Mouse (Mus musculus): Measurements from ENCODE around the gene Cyld. TPM values are rescaled to one million over a fixed set of nuclear protein-coding genes. Genes with fewer than 3 reads are reported as not detected.

The Cyld gene
- total RNA-seq, 2 experiments from 2014 or later = 105 to 118 TPM

DNA sequence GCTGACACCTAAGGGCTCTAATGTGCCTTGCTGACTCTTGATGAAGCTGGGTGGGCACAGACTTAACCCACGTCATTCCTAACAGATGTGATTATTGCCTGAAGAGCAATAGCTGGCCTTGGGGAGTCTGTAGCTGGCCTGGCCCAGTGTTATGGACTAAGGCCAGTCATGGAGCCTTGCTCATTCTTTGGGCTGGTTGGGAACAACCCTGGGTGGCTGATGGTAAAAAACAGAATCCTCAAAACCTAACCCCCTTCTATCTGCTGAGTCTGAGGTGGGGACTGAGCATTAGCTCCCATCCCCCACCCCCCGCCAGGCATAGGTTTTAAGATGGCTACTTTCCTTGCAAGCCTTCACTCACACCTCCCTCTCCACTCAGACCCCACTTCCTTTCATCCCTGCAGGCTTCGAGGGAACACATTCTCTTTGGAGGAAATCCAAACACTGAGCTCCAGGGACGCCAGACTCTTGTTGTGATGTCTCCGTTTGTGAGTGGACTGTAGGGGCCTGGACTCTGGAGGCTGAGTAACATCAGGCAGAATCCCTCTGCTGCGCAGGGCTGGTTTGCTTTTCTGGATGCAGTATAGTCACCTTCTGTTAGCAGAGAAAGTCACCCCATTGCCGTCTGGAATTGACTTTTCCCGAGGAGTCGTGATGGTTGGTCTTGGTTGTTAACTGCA lies 10.5 kb upstream of the Cyld start:
- DNase-seq (ENCODE audit: low spot score in 2 of 2) = no peak
- intact Hi-C loops (cut with DNase I) = no loop called here

- no peak for DNase-seq (ENCODE audit: low spot score in 2 of 2)
- intact Hi-C loops (cut with DNase I) = no loop called here
These were observed 10.0 kb upstream of the Cyld start for GRCm38 (mm10) chr8:88686906-88687235.

DNA sequence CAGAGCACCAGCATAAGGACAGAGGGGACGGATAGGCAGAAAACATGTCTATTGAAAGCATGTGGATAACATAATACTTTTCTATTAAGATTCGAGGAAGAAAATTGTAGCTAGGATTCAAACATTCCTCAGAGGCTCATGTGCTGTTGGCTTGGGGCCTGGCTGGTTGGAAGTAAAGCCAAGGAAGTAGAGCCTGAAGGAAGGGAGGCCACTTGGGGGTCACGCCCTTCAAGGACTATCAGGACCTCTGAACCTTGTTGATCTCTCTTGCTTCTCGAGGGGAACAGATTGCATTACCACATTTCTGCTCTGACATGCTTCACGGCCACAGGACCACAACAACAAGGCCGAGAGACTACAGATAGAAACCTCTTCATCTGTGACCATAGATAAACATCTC lies 7.7 kb upstream of the Cyld start:
- intact Hi-C loops (cut with DNase I) = no loop called here
- no peak for DNase-seq (ENCODE audit: low spot score in 2 of 2)

DNA sequence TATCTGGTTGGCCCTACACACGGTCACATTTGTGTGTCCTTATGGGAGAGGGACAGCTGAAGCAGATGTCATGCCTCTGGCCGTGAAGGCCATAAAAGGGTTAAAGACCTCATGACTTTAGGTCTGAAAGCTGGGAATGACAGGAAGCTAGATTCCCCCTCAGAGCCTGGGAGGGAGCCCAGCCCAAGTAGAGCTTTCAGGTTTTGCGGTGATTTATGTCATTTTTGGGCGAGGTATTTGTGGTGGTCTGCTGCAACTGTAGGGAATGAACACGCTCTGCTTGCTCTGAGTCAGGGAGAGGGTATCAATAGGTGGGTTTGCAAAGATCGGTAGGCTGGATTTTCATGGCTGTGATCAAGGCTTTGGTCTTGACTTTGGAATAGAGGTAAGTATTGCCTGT lies 6.9 kb upstream of the Cyld start:
- intact Hi-C loops (cut with DNase I) = no loop called here
- no peak for DNase-seq (ENCODE audit: low spot score in 2 of 2)

- intact Hi-C loops (cut with DNase I) = no loop called here
- DNase-seq (ENCODE audit: low spot score in 2 of 2) = no peak
These were observed 5.4 kb upstream of the Cyld start for GRCm38 (mm10) chr8:88691342-88691948.

GRCm38 (mm10) chr8:88691961-88692360 lies 4.9 kb upstream of the Cyld start:
- no peak for DNase-seq (ENCODE audit: low spot score in 2 of 2)
- intact Hi-C loops (cut with DNase I) = no loop called here

- intact Hi-C loops (cut with DNase I) = no loop called here
- DNase-seq (ENCODE audit: low spot score in 2 of 2) = no peak
These were observed 4.0 kb upstream of the Cyld start for GRCm38 (mm10) chr8:88692866-88693265.

- intact Hi-C loops (cut with DNase I) = no loop called here
- no peak for DNase-seq (ENCODE audit: low spot score in 2 of 2)
These were observed 3.5 kb upstream of the Cyld start for GRCm38 (mm10) chr8:88693376-88693775.

DNA sequence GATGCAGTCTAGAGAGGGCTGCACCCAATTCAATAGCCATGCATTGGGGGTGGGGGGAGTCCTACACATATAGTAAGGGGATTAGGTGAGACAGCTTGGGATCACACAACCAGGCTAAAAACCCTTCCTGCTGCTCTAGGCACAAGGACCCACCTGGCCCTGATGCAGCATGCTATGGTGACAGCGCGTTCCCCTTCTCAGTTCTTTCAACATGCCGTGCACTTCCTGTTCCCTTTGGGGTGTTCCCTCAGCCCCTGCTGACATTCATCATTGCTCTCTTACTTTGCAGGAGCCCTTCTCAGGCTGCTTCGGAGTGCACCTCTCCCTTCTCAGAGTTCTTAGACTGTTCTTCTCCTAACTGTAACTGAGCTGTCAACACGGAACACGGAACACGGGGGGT lies 2.5 kb upstream of the Cyld start:
- intact Hi-C loops (cut with DNase I) = no loop called here
- no peak for DNase-seq (ENCODE audit: low spot score in 2 of 2)

DNA sequence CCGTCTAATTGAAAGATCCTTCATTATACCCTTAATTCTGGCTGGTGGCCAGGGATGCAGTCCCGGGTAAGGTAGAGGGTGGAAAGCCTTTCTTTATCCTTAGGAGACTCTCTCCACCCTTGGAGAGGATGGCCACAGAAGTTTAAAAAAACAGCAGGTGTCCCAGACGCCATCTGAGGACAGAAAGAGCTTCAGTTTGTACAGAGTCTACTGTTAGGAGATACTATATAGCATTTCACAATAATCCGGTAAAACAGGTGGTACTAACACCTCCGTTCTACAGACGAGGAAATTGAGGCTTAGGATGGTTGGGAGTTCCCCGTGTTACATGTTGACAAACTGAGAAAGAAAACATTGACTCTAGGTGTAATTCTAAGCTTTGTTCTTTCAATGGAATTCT lies 600 bp upstream of the Cyld start:
- no peak for DNase-seq (ENCODE audit: low spot score in 2 of 2)
- intact Hi-C loops (cut with DNase I) = no loop called here

DNA sequence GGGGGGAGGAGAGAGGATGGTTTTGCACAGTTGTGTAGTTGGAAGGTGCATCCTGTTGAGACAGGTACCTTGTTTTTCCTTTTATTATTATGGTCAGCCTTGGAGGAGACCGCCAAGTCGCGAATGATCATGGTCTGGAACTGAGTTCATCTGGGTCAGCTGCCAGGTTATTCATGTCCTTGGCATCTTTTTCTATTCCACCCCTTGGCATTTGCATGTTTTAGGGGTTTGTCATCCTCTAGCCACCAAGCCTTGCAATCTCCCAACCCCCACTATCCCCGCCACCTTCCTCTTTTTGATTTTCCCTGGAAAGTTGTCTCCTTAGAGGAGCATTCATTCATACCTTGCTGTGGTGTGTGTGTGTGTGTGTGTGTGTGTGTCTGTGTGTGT lies 809 bp downstream of the Cyld start:
- intact Hi-C loops (cut with DNase I) = loop anchor here (1.0 kb wide), 1 partner anchor 70 kb away; no protein-coding TSS in a partner anchor
- no peak for DNase-seq (ENCODE audit: low spot score in 2 of 2)

GRCm38 (mm10) chr8:88698048-88698447 lies 1.2 kb downstream of the Cyld start:
- DNase-seq (ENCODE audit: low spot score in 2 of 2) = peak in 1 of 2 experiments; percentile 39
- intact Hi-C loops (cut with DNase I) = no loop called here

GRCm38 (mm10) chr8:88701611-88702010 lies 4.8 kb downstream of the Cyld start:
- intact Hi-C loops (cut with DNase I) = loop anchor here (1.0 to 5.0 kb wide), 2 partner anchors 74 to 339 kb away; partner anchors contain the start of gene Brd7
- peak; percentile 34 to 48 for DNase-seq (ENCODE audit: low spot score in 2 of 2)

DNA sequence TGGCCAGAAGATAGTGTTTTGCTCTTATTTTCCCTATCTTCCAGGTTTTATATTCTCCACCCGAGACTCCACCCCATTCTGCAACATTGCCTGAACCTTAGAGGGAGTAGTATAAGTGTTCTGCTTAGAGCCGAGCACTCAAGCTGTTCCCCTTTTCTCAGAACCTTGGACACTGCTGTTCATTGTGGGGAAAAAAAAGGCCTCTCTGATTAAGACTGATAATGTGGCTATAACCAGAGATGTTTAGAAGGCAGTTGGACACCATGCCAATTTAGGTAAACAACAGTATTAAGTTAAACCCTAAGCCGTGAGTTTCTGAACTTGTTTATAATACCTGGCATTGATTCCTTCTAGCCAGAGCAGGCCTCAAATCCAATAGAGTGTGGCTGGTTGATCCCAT lies 6.0 kb downstream of the Cyld start:
- intact Hi-C loops (cut with DNase I) = loop anchor here (5.0 kb wide), 1 partner anchor 341 kb away; the partner anchor contains the start of gene Brd7
- no peak for DNase-seq (ENCODE audit: low spot score in 2 of 2)

DNA sequence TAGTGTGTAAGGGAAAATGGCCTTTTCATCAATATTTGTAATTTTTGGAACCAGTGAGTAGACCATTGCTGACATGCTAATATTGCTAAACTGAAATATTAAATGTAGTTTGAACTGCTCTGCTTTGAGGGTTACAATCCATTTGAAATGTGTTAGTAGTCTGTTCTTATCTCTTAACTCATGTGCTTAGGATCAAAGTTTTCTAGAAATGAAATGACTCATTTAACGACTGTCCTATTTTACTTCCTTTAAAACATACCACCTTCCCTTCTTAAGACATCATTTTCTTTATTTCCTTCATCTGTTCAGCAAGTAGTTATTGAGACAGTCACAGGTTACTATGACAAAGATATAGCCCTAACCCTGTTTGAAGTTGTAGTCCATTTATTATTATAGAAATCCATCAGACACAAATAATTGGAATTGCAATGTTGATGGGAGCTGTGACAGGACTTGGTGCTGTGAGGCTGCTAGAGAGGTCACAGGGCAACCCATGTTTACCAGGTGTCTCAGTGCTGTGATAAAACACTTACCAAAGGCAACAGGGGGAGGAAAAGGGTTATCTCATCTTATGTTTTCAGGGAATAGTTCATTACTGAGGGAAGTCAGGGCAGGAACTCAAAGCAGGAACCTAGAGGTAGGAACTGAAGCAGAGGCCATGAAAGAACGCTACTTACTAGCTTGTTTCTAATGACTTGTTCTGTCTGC lies 26.6 kb downstream of the Cyld start:
- intact Hi-C loops (cut with DNase I) = no loop called here
- DNase-seq (ENCODE audit: low spot score in 2 of 2) = no peak

DNA sequence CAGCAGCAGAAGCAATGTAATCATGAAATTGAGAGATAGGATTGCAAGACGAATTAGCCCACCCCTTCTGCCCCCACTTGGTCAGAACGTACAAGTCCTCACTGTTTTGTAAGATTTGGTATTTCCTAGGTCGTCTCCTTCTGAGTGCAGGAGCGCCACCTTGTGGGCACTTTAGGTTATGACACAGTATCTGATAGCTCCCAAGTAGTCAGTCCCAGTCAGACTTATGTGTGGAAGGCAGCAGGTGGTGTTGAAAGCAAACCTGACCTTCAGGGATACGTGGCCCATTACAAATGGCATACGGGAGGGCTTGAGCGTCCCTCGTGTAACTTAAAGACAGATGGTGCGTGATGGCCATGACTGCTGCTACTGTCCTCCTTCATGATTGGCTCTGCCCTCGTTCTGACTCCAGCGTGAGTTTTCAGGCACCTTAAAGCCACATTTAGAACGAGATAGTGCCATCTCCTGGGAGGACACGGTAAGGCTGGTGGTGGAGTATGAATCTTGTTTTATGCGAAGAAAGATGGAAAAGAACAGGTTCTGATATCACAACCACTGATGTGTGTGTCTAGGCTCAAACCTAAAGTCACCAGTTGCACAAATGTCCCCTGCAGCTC lies 58.5 kb downstream of the Cyld start:
- peak; percentile 92 to 96 for DNase-seq (ENCODE audit: low spot score in 2 of 2)
- intact Hi-C loops (cut with DNase I) = loop anchor here (2.0 to 10.0 kb wide), 4 partner anchors 128 to 1032 kb away; partner anchors contain the start of gene Brd7

GRCm38 (mm10) chr8:88761980-88762379 lies 65.2 kb downstream of the Cyld start:
- DNase-seq (ENCODE audit: low spot score in 2 of 2) = no peak
- intact Hi-C loops (cut with DNase I) = no loop called here

DNA sequence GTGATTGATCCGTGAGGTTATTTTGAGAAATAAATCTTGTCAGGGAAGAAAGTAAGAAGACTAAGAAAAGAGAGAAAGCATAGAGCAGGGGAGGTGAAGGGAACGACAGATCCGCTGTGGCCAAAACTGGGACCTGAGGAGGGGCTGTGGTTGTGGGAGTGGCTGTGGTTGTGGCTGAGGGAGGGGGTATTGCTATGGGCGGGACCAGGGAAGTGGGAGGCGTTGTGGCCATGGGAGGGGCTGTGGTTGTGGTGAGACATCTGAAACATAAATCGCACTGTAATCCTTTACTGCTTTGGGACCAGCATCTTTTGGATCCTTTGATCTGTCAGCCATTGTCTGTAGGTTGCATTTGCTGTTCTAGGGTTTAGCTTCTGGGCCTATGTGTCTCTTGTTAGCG lies 74.4 kb downstream of the Cyld start:
- DNase-seq (ENCODE audit: low spot score in 2 of 2) = no peak
- intact Hi-C loops (cut with DNase I) = no loop called here

DNA sequence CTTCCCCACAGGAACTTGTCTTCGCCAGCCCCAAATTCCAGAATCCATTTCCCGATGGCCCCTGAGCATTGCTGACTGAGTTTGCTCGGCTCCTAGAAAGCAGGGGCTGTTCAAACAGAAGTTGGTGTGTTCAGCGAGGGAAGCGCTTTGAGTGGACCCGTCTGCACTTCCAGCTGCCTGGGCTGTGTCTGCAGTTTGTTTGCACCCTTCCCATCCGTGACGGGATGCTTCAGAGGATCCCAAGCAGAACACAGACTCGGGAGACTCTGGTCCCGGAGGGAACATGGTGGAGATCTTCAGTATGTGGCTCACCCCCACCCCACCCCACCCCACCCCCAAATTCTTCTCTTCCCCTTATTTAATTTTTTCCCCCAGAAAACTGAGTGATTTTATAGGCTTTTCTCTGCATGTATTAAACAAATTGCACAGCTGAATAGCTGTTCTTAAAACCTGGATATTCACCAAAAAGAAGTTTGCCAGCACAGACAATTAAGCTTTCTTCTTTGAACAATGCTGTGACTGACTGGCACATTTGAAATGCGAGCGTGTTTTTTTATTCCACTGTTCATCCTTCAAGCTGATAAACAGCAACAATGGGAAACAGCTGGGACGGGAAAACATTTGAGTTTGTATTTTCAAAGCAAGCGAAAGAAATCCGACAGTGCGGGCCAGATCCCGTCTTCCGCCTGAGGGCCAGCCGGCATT lies 77.9 kb downstream of the Cyld start:
- intact Hi-C loops (cut with DNase I) = no loop called here
- DNase-seq (ENCODE audit: low spot score in 2 of 2) = no peak

GRCm38 (mm10) chr8:88775298-88775646 lies 78.4 kb downstream of the Cyld start:
- DNase-seq (ENCODE audit: low spot score in 2 of 2) = no peak
- intact Hi-C loops (cut with DNase I) = no loop called here
